Mouse (Mus musculus): ENCODE measurements around the gene Kcnb1. TPM values are rescaled to one million over a fixed set of nuclear protein-coding genes. Genes with fewer than 3 reads are reported as not detected.

Kcnb1 gene
- 0.95 TPM for total RNA-seq (2023)

DNA sequence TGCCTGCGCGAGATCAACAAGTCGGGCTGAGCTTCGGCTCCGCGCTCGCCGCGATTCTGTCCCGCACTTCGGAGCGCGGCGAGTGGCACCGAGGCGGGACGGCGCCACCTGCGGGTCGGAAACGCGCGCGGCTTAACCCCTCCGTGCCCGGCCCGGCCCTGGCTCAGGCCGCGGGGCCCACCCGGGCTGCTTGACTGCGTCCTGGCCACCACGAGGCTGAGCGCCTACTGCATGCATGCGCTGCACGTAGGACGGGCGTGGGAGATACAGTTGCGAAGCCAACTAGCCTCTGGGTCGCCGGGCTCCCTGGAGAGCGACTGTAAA, at the start of gene Kcnb1:
Gene Kcnb1, minus strand, starts transcription at position 80 of the 324 bp plus-strand sequence.

DNA sequence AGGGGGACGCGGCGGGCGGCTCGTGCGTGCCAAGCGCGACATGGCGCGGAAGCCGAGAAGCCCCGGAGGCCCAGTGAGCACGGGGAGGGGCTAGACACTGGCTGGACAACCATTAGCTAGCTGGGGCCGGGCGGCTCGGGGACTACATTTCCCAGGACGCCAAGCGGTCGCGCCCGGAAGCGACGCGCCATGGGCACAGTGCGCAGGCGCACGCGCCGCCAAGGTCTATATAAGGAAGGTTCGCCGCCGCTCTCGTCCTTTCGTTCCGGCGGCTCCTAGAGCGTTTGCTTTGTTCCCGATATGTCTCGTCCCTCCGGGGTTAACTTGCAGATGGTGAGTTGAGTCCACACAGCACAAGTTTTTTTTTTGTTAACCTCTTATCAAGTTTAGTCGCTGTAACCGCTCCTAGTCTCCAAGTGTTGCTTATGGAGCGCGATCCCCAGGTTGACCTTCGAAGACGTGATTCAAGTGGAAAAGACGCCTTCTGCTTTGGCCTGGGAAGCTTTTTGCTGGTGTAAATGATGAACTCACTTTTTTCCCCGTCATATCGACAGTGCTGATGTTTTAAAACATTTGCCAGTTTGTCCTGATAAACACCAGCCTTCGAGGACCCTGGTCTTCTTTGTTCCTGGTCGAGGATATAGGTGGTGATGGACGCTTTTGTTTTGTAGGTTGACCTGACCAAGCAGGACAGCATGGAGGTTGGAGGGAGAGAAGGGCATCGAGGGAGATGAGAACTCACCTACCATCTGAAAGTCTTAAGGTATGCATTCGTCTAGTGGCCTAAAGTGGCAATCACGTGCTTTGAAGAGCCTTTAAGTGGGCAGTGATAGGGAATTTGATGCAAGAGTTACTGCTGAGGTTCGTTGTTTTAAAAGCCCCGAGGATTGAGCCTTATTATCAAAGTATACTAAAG, 126.7 kb downstream of the Kcnb1 start, which contains the start of gene Znfx1:
Gene Znfx1, minus strand, starts transcription at position 51 of the 916 bp plus-strand sequence.

Other genes starting within 250 kb of the Kcnb1 start
- 65.7 TPM for gene Stau1, start 193.9 kb downstream of the Kcnb1 start, total RNA-seq (2023)
- gene Ddx27, start 175.0 kb downstream of the Kcnb1 start, total RNA-seq (2023): 107 TPM
- gene Znfx1, start 127.1 kb downstream of the Kcnb1 start, total RNA-seq (2023): 61.8 TPM
- not detected for gene Ptgis, start 50.4 kb upstream of the Kcnb1 start, total RNA-seq (2023)
- gene B4galt5, start 159.0 kb upstream of the Kcnb1 start, total RNA-seq (2023): 32.1 TPM
- 102 TPM for gene Slc9a8, start 231.6 kb upstream of the Kcnb1 start, total RNA-seq (2023)

Data from CD8-positive naive resting alpha-beta T cell, adult 57 days (primary cell).